Mouse (Mus musculus): ENCODE data around the gene Gm20388.

GRCm38 (mm10) chr8:120813839-120814238, 903.2 kb downstream of the Gm20388 start:
- no peak for TF ChIP-seq POLR2A (IDR thresholded peaks at IDR 0.05; ENCODE audit: borderline replicate concordance, extremely low read depth, insufficient read depth, insufficient read length, poor library complexity, severe bottlenecking)
- no peak for TF ChIP-seq CTCF (IDR thresholded peaks at IDR 0.05; ENCODE audit: borderline replicate concordance, extremely low read depth, insufficient read depth, insufficient read length)

Measured in brain, embryonic 14.5 days (tissue).